Mouse (Mus musculus) fibroblast of lung, adult 2 months (primary cell): Measurements from ENCODE around the gene Ppp2r5c.

Experiments used
- DNase-seq: peaks from one replicate; pipeline ENCODE4 v3.0.0-alpha.2; 2011; ENCODE audit warnings: low read depth

Ppp2r5c gene

DNA sequence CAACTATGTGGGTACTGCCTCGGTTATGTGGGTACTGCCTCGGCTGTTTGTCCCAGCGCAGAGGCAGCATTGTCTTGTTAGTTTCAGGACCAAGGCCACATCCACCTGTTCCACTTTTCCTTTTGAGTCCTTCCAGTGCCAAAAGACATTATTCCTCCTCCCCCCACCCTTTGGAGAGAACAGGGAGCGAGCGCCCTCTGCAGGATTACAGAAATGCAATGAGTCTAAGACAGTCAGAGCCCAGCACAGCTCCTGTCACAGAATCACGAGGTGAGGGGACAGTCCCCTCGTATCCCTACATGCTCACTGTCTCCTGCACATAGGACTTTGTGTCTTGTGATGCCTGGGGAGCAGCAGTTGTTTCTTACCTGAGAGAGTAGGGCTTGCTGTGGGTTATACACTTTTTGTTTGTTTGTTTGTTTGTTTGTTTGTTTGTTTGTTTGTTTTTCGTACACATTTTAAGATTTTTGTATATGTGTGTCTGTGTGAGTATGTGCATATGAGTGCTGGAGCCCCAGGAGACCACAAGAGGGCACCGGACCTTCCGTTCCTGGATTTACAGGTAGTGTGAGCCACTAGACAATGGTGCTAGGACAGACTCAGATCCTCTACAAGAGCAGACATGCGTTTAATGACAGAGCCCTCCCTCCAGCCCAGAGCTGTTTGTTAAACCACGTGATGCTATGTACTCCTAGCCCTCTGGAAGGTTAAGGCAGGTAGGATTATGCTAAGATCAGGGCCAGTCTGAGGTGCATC lies 43.2 kb downstream of the Ppp2r5c start:
- DNase-seq, result no peak

DNA sequence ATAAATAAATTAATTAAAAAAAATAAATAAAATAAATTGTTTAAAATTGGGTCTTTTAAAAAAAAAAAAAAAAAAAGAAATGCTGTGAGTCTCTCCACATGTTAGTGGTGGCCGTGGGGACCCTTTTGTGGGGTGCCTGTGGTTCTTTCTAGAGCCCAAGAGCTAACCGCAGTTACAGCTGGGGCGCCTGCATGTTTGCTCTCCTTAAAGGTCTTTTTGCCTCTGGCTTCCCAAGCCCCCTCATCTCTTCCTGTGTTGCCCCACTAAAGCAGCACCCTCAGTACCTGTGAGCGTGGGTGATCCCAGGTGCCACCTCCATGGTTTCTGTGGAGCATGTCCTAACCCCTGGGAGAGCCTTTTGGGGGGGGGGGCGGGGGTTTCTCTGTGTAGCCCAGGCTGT lies 45.5 kb downstream of the Ppp2r5c start:
- DNase-seq, result no peak

DNA sequence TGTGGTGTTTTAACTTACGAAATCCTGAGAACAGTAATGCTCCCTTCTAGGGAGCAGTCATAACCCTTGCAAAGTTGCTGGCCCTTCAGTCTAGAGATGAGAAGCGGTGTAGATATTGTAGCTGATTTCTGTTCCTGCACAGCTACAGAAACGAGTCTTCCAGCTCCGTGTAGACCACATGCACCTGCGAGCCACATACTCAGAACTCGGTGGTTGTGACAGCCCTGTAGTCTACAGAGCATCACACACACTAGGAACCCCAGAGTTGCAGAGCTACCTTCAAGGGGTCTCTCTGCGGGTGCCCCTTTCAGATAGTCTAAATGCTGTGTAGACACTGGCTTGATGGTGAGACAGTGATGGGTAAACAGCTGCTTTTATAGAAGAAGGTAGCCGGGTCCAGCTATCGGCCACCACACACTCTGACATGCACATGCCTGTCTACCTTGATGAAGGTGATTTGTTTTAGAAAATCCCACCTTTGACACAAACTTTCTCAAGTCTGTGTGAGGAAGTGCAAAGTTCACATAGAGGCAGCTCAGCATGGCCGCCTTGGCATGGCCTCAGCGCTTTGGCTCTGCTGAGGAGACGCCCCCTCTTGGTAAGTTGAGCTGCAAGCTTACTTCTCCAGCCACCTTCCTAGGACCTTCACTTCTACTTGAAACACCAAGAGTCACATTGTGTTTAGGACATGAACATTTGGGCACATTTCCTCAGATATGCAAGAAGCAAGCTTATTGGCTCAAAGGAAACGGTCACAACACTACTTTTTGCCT lies 46.9 kb downstream of the Ppp2r5c start:
- no peak for DNase-seq

DNA sequence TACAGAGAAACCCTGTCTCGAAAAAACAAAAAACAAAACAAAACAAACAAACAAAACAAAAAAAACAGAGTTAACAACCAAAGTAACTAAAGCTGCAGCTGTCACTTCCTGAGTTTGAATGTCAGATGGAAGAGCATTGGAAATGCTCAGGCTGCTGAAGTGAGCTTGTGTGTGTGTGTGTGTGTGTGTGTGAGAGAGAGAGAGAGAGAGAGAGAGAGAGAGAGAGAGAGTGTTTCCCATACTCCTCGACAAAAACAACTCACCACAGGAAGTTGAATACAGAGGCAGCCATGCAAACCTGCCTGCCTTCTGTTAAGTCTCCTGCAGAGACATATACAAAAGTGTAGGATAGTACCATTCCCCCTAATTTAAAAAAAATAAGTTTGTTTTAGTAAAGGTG lies 47.9 kb downstream of the Ppp2r5c start:
- DNase-seq, result no peak

DNA sequence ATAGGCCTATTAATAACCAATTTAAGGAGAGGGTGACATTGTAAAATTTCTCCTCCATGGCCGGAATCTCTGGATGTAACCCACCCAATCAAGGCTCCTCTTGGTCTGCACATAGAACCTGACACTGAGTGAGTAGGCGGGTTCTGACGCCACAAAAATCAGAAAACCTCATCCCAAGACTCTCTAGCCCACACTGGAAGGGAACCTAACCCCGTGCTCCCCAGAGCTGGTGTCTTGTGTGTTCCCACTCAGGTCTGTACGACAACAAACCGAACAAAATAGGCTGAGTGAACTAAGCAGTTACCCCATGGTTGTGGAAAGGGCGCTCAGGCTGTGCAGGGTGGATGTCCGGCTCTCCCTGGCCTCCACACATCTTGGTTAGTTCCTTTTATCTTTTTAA lies 48.3 kb downstream of the Ppp2r5c start:
- no peak for DNase-seq

DNA sequence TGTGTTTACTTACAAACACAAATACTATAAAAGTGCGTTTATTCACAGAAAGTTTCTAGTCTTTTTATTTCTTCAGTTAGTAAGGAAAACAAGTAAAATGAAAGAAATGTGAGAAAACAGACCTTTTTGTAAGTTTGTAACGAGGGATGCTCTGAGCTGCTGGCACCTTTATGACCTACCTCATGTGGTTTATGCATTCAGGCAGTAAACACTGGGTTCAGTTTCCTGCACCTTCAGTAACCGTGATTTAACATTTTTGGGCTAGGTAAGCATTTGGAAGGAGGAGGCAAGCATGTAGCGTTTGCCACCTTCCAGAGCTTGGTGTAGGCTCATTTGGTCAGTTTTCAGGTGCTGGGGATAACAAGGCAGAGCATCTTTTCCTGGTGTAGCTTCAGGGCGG lies 49.1 kb downstream of the Ppp2r5c start:
- no peak for DNase-seq

DNA sequence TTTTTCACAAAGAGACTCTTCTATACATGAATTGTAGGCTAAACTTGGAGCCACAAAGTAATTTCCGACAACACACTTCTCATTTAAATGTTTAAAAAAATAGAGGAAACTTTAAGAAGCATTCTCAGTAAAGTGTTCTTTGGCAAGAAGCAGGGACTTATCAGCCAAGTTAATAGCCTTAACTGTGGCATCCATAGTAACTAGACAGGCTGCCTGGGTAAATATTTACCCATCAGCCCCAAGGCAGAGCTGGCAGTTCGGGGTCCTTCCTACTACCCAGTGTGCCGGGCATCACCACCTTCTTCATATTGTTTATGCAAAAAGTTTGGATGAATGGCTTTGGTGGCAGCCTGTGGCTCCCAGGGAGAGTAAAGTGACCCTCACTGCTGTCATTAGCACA lies 50.1 kb downstream of the Ppp2r5c start:
- DNase-seq, result no peak

DNA sequence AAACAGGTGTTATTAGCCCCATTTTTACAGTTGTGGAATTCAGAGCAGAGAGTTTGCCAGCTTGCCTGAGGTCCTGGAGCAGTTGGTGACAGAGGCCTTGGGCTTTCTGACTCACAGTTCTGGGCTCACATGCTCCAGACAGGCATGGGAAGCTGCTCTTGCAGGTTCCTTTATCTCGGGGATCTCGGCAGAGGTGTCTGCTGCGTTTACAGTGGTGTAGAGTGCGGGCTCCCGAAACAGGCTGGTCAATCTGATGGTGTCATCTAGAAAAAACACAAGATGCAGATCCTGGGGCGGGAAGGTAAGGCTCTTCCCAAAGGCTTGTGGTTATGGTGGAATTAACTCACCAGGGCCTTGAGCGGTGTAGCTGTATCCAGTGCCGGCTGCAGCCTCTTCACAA lies 50.6 kb downstream of the Ppp2r5c start:
- no peak for DNase-seq

DNA sequence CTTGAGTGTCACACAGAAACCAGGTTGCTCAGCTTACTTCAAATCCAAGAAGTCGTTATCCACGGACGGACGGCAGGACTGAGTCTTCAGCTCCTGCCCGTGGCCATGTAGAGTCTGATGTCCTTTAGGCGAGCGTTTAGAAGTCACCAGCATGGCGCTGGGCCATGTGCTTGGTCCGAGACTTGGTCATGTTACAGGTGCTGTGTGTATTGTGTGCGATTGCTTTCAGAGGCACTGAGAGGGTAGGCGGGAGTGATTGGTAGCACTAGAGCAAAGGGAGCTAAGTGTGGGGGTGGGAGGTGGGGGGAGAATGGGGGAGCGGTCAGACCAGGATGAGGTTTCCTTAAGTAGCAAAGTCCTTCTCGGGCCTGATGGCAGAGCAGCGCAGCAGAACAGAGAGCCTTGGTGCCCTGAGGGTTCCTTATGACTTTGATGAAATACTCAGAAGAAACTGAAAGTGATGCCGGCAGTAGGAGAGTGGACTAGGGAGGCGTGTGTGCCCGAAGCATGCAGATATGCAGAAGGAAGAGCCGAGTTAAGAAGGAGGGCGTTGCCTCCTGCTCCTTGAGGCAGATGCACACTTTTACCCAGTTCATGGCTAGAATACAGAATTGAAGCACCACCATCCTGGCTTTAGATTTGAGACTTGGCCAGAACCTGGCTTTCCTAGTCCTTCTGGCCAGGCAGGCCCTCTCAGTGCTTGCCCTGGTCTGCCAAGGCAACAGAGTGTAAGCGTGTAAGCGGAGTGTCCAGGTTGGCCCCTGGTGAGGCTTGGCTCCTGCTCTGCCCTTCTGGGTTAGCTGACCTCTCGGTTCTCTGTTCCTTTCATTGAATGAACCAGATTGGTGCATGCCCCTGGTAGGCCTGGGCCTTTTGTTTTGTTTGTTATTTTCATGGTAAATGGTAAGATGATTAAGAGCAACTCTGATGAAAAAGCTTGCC lies 51.6 kb downstream of the Ppp2r5c start:
- no peak for DNase-seq

DNA sequence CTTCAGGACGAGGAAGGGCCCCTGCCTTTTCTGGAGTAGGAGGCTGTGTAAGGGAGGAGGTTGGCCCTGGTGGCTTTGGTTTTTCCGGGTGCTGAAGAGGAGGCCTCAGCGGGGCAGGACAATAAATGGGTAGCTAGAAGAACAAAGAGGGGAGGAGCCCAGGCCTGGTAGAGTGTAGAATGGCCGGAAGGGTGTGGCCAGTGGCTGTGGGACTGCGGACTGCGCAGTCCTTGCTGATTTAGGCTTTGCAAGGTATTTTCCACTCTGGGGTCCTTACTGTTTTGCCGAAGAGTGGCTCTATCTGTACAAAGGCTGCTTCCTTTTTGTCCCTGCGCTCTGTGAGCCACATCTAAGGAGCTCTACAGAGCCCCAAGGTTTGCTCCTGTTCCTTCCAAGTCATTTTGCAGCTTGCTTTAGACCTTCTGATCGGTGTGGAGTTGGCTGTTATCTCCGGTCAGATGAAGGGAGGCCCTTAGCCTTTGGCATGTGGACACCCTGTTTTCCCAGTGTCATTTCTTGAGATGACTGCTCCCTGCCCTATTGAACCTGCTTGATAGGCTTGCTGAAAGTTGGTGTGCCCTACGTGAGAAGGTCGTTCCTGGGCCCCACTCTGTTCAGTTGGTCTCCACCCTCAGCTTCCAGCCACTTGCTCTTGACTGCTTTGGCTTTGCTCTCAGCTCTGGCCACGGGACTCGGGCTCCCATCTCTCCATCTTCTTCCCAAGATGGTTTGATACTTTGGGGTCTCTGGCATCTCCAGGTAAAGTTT lies 52.5 kb downstream of the Ppp2r5c start:
- no peak for DNase-seq

DNA sequence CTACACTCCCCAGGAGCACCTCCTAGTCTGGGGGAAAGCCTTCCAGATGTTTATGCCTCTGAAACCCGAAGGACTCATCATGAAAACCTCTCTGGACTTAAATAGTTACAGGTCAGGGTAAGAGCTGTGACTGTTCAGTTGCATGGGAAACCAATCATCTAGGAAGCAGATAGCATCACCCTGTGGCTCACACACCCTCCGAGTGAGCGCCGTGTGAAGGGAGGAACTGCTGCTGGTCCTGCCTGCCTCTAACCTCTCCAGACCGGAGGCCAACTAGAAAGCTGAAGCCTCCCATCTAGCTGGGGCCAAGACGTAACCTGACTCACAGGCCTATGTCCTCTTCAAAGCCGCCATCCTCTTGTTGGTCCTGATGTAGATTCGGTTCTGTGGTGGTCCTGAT lies 53.2 kb downstream of the Ppp2r5c start:
- no peak for DNase-seq

DNA sequence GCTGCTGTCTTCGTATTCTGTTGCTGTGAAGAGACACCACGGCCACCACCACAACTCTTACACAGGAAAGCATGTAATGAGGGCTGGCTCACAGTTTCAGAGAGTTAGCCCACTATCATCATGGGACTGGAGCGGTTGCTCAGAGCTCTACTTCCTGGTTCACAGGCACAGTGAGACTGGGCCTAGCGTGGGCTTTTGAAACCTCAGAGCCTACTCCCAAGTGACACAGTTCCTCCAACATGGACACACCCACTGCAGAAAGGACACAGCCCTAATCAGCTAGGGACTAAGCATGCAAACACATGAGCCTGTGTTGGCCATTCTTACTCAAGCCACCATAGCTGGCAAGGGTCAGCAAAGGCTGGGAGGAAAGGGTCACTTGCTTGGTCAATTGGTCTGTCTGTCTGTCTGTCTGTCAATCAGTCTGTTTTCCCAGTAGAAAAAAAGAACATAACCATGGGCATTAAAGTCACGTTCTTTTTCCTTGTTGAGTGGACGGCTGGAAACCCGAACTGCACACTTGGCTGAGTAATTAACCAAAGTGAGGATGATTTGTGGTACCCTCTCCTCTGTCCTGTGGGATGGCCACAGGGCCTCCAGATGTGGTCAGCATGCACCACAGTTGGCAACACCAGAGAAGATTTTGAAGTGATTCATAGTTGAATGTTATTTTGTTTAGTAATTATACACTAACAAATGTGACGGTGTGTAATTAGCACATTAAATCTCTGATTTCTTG lies 56.7 kb downstream of the Ppp2r5c start:
- no peak for DNase-seq

DNA sequence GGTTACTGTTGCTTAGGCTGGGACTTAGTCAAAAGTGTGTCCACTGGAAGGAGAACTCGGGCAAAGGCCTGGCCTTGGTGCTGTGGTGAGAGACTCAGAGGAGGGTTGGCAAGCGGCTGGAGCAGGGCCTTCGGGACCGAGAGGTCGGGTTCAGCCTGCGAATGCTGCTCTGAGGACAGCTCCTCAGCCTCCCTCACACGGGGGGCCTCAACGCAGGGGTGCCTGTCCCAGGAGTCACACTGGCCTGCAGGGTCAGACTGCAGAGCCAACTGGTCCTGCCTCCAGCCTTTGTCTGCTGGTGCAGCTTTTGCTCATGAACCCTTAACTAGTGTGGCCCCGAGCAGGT lies 57.2 kb downstream of the Ppp2r5c start:
- no peak for DNase-seq

DNA sequence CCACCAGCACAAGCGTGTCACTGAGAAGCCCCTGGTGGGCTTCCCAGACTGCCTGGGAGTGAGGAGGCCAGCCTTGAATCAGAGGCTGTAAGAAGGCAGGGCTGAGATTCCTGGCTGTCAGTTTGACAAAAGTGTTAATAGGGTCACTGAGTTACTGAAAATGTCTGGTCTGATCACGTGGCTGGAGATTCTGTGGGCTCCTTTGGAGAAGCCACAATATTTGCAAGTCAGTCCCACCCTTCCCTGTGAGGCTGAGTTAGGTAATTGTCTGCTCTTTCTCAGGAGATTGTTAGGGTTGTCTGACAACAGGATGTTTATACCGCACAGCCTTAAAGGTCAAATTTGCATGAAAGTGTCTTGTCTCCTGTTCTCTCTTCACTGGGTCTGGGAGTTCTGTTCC lies 57.9 kb downstream of the Ppp2r5c start:
- DNase-seq, result no peak

DNA sequence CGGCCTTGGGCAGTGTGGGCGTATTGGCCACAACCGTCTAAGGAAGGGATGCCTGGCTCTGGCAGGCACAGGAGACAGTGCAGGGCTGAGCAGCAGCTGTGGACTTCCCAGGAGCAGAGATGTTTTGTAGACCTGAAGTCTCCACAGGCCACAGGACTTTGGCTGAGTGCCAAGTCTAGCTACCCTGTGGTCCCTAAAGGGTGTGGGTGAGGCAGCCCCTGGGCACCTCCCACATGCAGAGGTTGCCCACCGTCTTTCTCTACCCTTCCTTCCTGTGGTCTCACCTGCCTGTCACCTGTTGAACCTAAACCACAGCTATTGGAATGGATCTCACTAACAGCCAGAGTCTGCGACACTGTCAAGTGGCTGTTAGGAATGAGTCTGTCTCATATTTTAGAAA lies 59.1 kb downstream of the Ppp2r5c start:
- no peak for DNase-seq

DNA sequence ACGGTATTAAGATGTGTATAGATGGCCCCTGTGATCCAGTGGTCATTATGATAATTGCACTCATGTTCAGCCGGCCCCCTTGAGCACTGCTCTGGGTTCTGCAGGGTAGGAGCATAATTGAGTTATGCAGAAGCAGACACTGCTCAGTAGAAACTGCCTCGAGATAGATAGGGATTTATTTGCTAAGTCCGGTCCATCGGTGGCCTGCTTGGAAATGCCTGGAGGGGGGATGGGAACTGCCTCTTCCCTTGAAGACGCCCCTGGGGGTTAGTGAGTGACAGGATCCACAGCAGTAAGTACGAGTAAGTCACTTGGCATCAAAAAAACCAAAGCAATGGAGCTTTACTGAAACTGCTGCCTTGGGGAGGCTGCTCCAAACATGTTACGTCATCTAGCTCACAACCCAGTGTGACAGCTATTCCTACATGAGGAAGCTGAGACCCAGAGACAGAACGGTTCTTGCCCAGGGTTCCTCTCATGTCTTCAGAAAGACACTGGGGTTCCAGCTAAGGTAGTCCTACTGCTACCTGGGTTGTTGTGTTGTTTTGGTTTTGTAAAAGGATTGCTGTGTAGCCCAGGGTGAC lies 60.9 kb downstream of the Ppp2r5c start:
- no peak for DNase-seq

DNA sequence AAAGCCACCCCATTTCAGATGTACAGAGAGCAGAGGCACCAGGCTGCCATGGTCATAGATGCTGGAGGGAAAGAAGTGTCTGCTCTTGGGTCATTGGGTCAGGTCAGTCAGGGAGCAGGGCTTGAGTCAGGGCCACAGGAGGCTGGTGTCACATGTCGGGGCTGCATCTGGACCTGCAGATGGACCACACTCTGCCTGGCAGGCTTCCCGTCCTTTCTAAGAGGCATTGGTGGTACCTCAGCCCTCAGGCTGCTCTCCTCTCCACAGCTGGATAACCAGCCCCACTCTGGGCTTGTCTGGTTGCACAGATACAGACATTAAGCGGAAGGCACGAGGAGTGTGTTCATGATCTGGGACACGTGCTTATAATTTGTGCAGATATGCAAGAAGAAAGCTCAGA lies 61.8 kb downstream of the Ppp2r5c start:
- DNase-seq, result no peak

DNA sequence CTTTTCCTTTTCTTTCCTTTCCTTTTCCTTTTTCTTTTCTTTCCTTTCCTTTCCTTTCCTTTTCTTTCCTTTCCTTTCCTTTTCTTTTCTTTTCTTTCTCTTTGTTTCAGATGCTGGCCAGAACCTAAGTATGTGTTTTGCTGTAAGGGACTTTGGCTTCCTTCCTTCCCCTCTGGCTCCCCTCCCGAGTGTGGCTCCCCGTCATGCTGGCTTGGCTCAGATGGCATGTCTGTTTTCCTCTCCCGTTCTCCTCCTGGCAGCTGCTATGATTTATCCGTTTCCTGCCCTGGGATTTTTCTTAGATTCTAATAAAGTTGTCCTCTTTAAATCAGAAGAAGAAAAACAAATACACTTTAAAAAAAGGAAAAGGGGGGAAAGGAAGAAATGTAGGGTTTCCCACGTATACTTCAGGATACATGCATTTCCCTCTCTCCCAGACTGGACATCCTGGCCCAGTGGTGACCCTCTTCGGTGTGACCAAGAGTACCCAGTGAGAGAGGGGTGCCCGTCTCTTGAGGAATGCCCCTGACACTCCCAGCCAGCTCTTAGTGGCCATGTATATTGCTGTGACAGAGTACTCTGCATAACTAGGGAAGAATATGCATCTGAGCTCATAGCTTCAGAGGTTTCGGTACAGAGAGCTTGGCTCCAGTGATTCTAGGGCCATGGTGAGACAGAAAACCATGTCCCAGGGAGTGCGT lies 63.4 kb downstream of the Ppp2r5c start:
- peak; percentile 87 for DNase-seq

DNA sequence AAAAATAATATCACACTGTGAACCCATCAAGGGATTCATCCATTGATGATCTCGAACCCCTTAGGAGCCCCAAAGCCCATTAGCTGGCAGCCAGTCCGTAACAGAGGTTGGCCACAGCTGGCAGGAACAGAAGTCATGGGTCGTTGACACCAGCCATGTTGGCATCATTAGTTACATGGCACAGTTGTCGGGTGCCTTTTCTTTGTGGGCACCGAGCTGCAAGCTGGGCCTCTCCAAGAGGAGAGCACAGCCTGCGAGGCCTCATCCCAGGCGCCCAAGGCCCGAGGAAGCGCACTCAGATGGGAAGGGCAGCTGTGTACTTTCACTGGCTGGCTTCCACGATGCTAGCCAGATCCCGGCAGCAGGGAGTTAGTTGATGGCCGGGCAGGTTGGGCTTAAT lies 64.3 kb downstream of the Ppp2r5c start:
- no peak for DNase-seq

DNA sequence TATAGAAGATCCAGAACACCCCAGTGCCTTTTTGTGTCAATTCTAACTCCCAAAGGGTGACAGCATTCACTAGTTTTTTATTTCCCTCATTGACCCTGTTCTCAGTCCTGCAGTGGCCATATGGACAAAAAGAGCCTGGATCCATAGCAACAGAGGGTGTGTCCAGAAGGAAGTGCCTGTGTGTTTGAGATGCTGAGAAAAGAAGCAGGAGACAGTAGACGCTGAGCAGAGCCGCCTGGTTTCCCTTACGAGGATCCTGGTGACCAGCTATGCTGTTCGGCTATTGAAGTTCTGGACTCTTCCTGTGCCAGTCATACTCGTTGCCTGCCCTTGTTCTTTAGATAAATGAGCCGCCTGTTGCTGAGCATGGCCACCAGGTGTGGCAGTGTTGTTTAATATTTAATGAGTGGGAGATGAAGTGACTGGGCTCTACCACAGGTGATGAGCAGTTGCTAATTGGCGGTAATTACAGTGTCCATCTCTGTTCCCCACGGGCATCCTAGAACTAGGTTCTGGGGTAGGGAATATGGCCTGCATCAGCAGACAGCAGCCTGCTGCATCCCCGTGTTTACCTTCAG lies 65.0 kb downstream of the Ppp2r5c start:
- DNase-seq, result no peak
